Mouse (Mus musculus): ENCODE data around the gene Zfp385c. TPM values are rescaled to one million over a fixed set of nuclear protein-coding genes. Genes with fewer than 3 reads are reported as not detected.

Gene Zfp385c
- total RNA-seq, 2 experiments from 2014 or later = 0.37 TPM; not detected in 1

DNA sequence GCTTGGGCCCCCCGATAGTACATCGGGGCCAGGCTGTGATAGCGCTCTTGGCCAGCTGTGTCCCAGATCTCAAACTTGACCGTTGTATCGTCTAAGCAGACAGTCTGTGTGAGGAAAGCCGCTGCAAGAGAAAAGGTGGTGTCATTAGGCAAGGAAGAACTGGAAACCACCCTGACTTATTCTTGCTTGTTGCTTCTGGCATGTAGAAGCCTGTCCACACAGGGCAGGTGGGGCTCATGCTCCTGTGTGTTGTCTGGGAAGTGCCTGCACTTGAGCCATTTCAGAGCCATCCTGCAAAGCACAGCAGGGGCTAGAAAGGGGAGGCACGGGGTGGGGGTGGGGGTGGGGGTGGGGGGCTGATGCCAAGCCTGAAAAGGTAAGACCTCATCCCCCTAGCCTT lies 26.2 kb upstream of the Zfp385c start:
- DNase-seq (ENCODE audit: low spot score in 2 of 2) = no peak

DNA sequence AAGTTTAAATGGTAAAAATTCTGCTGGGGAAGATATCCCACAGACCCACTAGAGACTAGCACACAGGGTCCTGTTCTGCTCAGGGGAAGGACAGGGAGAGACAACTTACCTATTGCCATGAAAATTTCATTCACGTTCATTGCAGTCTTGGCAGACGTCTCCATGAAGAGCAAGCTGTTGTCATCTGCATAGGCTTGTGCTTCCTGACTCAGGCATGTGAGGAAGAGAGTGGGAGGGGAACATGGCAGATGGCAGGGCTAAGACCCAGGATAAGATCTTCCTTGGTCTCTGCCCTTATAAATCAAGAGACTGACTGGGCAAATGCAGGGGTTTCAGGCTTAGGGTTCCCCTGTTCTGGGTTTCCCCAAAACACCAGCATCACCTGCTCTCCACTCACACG lies 24.4 kb upstream of the Zfp385c start:
- peak in 1 of 2 experiments; percentile 54 for DNase-seq (ENCODE audit: low spot score in 2 of 2)

DNA sequence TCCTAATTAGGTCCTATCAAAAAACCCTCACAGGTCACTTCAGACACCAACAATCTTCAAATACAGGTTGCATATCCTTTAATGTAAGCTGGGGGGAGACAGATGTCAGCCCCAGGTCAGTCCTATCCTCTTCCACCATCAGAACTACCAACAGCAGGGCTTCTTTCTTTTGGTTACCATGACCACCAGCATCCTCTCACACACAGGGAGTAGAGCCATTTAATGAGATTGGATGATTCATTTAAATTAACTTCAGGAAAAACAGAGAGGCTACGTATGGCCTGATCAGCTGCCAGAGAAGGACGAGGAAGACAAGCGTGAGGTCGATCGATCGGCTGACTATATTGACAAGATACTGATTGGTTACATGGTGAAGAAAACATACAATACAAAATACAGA lies 22.7 kb upstream of the Zfp385c start:
- DNase-seq (ENCODE audit: low spot score in 2 of 2) = peak in 1 of 2 experiments; percentile 45

DNA sequence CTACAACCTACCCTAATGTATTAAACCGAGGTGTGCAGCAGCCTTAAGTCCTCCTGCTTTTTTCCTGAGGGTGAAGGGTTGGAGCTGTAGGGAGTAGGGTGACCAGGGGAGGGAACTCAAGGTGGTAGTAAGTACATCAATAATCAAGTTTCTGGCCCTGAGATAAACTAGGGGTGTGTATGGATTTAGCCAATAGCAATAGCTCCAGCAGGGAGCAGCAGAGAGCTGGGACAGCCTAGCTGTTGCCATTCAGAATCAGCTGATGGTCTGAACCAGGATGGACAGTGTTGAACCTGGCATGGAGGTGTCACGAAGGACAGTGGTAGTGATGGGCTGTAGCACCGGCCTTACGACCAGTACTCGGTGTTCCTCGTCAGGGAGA lies 22.3 kb upstream of the Zfp385c start:
- peak; percentile 65 to 91 for DNase-seq (ENCODE audit: low spot score in 2 of 2)

DNA sequence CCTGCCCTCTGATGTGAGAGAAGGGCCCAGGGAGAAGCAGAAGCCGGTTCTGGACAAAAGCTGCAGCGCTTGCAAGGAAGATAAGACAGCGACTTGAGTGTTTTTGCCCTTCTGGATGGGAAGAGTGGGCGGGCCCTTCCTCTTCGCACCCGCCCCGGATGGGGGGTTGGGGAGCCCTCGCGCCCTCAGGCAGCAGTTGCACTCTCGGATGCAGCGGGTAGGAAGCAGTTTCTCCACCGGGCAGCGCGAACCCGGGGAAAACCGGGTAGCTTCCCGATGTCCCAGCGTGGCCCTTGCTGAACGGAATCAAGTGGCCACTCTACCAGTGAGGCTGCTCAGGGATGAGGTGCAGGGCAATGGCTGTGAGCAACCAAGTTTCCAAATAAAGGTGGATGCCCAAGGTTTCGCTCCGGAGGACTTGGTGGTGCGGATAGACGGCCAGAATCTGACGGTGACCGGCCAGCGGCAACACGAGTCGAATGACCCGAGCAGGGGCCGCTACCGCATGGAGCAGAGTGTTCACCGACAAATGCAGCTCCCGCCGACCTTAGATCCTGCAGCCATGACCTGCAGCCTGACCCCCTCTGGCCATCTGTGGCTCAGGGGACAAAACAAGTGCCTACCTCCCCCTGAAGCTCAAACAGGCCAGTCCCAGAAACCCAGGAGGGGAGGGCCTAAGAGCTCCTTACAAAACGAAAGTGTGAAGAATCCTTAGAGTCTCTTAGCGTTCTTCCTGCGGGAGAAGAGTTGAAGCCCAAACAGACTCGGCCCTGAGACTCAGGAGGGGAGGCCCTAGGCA lies 21.7 kb upstream of the Zfp385c start, which contains the start of gene Hspb9:
Hspb9 (plus strand) TSS at position 116 of the 799 bp plus-strand sequence.
- peak in 1 of 2 experiments; percentile 46 for DNase-seq (ENCODE audit: low spot score in 2 of 2)

DNA sequence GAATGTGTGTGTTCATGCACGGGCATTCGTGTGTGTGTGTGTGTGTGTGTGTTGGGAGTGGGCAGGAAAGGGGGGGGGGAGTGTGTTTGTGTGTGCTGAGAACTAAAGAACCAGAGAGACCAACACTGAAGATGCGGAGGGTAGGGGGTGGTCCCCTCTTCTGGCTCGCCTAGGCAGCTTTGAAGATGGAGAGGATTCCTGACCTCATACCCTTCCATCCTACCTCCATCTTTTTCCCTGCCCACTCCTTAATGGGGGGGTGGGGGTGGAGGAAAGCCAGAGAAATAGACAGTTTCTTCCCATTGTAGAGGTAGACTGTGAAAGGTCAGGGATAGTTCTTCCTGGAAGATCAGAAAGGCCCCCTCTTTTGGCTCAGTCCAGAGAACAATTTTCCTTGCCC lies 20.9 kb upstream of the Zfp385c start:
- DNase-seq (ENCODE audit: low spot score in 2 of 2) = no peak

DNA sequence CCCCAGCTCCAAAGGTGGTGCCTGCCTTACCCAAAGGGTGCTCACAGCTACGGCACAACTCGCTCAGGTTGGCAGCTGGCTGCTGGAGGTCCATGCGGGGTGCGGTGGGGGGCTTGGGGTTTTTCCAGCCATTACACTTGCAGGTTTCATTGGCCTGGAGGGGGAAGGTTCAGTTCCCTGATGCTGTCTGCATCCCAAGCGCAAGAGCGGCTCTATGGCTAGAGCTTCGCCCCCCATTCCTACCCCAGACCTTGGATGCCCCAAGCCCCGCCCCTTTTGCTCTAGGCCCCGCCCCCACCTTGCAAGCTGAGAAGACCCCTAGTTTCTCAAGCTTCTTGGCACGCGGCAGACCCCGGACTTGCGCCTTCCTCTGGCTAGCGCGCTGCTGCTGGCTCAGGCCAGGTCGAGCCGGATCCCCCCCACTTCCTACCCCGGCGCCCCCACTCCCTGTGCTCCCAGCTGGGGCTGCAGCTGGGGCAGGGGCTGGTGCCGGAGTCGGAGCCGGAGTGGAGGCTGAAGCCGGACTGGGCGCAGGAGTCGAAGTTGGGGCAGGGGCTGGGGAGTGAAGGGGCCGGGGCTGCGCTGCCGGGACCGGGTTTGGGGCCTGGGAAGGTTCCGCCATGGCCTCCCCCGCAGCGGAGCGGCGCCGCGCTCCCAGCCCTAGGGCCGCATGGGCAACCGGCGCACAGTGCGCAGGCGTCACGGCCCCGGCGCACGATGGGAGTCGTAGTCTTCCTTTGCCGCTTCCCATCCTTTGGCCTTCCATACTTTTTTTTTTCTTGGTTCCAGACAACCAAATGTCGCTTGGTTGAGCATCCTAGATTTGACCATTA lies 19.7 kb upstream of the Zfp385c start, which contains the start of gene Kat2a:
Kat2a (minus strand) TSS at position 683 of the 833 bp plus-strand sequence.
- DNase-seq (ENCODE audit: low spot score in 2 of 2) = peak; percentile 81 to 90

DNA sequence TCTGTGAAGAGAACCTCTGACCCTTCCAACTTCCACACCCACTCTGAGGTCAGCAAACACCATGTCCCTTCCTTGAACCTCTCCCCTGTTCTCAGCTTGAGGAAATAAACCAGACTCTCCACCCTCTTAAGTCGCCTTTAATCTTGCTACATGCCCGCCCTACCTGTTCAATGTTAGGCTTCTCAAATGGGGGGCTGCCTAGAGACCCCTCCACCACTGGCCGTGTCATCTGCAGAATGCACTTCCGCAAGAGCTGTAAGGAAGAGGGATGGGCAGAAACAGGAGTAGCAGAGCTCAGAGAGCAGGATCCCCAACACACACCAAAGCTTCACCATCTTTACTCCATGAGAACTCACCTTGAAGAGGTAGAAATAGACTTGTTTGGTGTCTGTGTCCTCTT lies 18.7 kb upstream of the Zfp385c start:
- DNase-seq (ENCODE audit: low spot score in 2 of 2) = no peak

DNA sequence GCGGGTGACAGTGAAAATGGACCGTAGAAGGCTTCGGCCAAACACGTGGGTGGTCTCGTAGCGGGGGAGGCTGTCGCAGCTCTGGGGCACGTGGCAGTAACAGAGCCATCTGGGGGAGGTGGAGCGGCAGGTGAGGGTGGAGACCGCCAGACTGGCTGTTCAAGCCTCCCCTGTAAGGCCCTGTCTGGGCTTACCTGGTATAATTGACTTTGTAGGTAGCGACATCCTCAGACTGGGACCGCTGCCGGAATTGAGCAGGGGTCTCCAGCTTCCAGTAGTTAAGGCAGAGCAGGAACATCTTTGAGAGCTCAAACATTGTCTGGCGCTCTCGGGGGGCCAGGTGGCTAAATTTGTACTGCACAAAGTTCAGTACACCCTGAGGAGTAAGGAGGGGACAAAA lies 18.3 kb upstream of the Zfp385c start:
- no peak for DNase-seq (ENCODE audit: low spot score in 2 of 2)

DNA sequence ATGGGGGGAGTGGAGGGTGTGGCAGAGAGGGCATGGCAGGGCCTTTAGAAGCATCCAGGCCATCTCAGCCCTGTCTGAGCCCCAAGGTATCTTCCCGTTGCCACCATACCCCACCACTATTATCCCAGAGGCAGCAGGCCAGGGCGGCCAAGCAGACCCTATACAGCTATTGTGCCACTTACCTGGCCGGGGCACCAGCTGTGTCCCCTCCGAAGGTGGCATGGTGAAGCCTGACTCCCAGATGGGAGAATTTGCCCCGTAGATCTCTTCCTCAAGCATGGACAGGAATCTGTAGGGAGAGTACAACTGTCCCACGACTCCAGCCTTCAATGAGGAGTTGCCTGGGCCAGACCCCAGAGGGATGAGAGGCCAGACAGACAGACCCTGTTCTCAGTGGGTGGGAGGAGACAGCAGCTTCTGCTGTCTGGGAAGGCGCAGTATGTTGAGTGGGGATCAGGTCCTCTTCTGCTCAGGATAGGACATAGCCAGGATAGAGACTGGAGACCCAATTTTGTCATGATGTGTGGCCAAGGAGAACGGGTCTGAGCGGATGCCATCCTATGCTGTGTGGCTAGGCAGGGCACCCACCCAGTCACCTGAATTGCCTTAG lies 17.1 kb upstream of the Zfp385c start:
- no peak for DNase-seq (ENCODE audit: low spot score in 2 of 2)

DNA sequence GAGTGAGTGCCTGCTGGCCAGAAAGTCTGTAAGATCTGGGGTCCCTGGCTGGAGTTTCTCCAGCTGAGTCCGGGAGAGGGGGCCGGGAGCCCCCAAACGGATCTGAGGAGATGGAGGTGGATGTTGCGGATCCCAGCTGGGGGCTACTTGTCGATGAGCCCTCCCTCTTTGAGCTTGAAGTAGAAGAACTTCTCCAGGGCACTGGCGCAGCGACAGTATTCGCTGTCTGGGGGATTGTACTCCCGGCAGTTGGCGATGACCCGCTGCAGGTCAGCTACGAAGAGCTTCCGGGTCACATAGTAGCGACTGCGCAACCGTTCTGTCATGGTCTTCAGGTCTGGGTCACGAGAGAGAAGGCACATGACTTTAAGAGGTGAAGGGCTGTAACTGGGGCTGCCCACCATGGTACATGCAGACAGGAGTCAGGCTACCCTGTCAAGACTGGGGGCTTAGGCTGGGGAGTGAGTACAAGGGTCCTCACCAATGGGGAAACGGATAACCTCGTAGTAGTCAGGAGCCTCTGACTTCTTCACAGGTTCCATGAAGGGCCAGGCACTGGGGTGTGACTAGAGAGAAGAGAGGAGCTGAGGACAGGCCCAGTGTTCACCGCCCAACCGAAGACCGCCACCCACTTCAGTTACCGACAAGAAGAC lies 13.0 kb upstream of the Zfp385c start:
- DNase-seq (ENCODE audit: low spot score in 2 of 2) = no peak

DNA sequence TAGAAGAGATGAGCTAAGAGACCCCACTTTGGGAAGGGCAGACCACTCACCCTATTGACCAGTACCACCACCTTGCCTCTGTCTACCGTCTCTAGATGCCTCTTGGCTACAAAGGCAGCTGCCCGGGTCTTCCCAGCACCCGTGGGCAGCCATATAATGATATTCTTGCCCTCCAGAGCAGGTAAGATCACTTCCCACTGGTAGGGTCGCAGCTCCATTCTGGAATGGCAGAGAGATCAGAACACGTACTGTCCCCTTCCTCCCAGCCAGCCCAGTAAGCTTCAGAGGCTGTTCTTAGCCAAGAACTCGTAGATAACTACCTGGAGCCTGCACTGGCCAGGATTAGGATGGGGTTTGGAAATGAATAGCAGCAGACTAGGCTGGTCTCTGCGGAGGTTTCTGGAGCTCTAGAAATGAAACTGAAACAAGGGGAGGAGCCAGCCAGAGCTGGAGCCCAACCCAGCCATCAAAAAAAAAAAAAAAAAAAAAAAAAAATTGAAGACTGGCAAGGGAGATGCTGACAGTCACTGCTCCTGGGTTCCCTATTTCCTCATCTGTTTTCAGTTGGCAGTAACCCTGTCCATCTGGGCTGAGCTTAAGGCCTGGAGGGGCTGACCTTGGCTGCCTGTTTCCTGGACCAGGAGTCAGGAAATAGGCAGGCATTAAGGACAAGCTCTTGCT lies 11.7 kb upstream of the Zfp385c start, which contains the start of gene Dhx58:
Dhx58 (minus strand) TSS at position 421 of the 681 bp plus-strand sequence.
- no peak for DNase-seq (ENCODE audit: low spot score in 2 of 2)

DNA sequence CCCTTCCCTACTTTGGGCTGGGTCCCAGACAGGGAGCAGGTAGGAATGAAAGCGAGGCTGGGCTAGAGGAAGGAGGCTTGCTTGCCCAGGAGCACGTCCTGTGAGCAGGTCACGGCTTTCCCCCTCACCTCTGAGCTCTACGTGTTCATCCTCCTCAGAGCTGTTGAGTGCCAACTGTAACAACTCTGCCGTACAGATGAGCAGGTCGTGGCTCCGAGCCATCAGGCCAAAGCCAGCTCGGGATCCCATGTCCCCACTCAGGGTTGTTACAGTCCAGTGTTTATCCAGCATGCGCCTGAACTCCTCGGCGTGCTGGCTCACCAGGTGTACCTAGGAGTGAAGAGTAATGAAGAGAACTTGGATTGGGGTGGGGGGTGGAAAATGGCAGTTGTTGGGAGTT lies 11.1 kb upstream of the Zfp385c start:
- DNase-seq (ENCODE audit: low spot score in 2 of 2) = no peak

DNA sequence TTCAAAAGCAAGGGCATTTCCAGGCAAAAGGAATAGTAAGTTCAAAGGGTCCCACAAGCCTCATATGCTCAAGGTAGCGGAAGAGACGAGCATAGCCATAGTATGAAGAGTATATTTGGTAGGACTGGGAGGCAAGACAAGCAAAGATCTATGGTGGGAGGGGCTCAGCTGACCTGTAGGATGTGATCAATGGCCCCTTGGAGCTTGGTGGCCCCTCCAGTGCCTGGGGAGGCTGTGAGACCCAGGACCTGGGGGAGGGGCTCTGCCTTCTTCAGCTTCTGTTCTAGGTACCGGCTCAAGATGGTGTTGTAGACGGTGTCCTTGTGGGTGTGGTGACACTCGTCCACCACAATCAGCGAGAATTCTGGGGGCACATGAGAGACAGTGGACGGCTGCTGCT lies 10.7 kb upstream of the Zfp385c start:
- no peak for DNase-seq (ENCODE audit: low spot score in 2 of 2)

DNA sequence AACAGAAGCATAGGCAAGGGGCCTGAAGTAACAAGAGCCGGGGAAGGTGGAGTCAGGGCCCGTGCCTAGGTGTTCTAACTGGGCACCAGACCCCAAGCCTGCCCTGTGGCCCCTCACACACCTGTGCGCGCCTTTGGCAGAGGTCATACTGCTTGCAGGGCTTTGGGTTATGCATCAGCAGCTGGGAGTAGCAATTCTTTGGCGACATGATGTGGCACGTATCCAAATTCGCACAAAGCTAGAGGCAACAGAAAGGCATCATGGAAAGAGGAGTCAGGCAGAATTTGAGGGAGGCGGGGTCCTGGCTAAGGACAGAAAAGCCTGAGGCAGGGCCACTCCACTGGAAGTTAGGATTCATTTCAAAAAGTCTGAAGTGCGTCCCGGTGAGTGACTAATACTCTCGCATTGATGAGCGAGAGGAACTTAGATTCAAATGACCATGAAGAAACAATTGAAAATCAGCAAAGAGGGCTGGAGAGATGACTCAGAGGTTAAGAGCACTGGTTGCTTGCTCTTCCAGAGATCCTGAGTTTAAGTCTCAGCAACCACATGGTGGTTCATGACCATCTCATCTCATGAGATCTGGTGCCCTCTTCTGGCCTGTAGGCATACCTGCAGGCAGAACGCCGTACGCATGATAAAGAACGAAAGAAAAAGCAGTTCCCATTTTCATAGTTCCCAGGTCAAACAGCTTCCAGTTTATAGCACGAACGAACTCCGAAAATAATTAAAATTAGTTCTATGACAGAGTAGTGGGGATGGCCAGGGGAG lies 10.0 kb upstream of the Zfp385c start:
- DNase-seq (ENCODE audit: low spot score in 2 of 2) = peak in 1 of 2 experiments; percentile 78

DNA sequence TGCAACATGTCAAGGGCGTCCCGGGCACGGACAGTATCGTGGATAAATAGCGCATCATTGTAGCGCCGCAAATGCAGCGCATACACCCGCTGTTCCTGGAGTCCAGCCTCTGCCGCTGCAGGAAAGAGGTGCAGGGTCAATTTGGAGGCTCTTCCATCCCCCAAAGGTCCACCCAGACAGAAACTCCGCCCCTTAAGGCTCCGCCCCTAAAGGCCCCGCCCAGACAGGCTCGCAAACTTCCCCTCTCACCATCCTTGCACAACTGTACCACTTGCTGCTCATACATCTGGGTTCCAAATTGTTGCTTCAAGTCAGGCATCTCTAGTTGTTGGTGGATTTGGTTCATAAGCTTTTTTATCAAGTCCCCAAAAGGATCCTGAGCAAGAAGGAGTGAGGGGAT lies 9.0 kb upstream of the Zfp385c start:
- DNase-seq (ENCODE audit: low spot score in 2 of 2) = no peak

DNA sequence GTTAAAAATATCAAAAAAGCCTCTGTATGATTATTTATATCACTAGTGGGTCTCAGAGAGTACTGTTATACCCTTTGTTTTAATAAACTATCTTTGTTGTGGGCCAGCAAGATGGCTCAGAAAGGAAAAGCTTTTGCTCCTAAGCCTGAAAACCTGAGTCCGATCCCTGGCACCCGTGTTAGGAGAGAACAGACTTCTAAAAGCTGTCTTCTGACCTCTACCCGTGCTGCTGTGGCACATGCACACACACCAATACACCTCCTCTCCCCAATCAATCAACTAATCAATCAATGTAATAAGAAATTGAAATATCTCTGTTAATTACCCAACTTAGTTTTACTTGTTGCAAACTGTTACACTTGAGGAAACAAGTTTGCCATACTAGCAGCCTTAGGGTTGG lies 8.5 kb upstream of the Zfp385c start:
- no peak for DNase-seq (ENCODE audit: low spot score in 2 of 2)

DNA sequence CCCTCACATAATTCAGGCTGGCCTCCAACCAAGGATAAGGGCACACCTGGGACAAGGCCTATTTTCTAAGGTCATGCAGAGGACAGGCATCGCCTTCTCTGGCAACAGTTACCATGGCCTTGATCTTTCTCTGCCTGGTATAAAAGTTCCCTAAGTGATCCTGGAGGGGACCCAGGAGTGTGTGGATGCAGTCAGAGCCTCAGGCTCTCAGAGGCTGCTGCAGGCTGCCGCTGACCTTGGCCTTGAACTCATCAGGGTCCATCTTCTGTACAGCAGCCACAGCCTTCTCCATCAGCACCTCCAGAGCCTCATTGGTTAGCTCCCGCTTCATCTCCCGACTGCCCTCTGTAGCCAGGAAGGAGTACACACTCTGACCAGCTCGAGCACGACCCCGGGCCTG lies 5.7 kb upstream of the Zfp385c start:
- DNase-seq (ENCODE audit: low spot score in 2 of 2) = no peak

DNA sequence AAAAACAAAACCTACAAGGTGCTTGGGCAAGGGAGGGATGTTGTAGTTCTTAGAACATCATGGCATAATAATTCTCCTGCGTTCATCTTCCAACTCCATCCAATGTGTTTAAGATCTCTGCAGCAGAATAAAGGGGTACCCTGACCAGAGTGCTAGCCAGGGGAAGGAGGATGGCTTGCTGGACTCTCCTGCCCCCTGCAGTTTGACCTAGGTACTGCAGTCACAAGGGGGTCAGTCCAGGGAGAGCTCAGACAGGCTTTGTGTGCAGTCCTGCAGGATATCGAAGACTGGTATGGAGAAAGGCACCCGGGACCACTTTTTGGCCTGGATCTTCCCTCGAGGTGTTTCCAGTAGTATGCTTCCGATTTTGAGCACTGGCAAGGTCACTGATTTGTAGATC lies 2.7 kb upstream of the Zfp385c start:
- peak in 1 of 2 experiments; percentile 79 for DNase-seq (ENCODE audit: low spot score in 2 of 2)

DNA sequence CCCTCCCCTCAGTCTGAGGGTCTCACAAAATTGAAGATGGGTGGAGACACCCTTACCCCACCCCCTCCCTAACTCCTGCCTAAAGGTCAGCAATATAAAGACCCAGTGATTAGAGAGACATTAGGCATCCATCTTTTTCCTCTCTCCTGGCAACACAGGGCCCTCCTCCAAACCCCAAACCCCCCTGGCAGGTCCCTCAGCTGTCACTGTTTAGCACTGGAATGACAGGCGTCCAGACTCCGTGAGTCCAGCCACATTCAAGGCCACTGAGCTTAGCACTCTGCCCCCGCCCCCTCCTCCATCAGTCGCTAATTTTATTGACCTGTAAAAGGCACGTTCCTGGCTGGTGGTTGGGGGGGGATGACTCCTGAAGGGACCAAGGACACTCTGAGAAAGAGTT lies 899 bp upstream of the Zfp385c start:
- no peak for DNase-seq (ENCODE audit: low spot score in 2 of 2)

All from layer of hippocampus, adult 18-20 months (tissue).